Mouse (Mus musculus) liver, embryonic 12.5 days (tissue): ENCODE results near the gene Mtmr14. TPM values are rescaled to one million over a fixed set of nuclear protein-coding genes. Genes with fewer than 3 reads are reported as not detected.

Source experiments
- ATAC-seq: fragments of 200-750 bp; cut with Nextera tagmentation; 2 replicates; pipeline ENCODE4 v1.8.0; 2017; ENCODE audit warnings: moderate number of reproducible peaks, mild to moderate bottlenecking, moderate library complexity
- H3K27ac ChIP-seq: fragments of 300-500 bp; sonication (generic); 2 replicates; pipeline ENCODE4 v1.5.1; 2016; ENCODE audit warnings: mild to moderate bottlenecking
- H3K27me3 ChIP-seq: fragments of 300-500 bp; sonication (generic); replicated peaks from 2 replicates; pipeline ENCODE4 v1.6.1; 2016; ENCODE audit warnings: mild to moderate bottlenecking, moderate library complexity
- H3K36me3 ChIP-seq: fragments of 300-500 bp; sonication (generic); 2 replicates; pipeline ENCODE4 v1.6.1; 2016; ENCODE audit warnings: mild to moderate bottlenecking, moderate library complexity
- H3K4me1 ChIP-seq: fragments of 300-500 bp; sonication (generic); 2 replicates; pipeline ENCODE4 v1.6.1; 2016
- H3K4me2 ChIP-seq: fragments of 300-500 bp; sonication (generic); 2 replicates; pipeline ENCODE4 v1.6.1; 2016; ENCODE audit warnings: mild to moderate bottlenecking, moderate library complexity
- H3K4me3 ChIP-seq: fragments of 300-500 bp; sonication (generic); 2 replicates; pipeline ENCODE4 v1.5.1; 2016; ENCODE audit warnings: mild to moderate bottlenecking, moderate library complexity
- H3K9ac ChIP-seq: fragments of 300-500 bp; sonication (generic); 2 replicates; pipeline ENCODE4 v1.6.1; 2016; ENCODE audit warnings: mild to moderate bottlenecking, moderate library complexity
- H3K9me3 ChIP-seq: fragments of 300-500 bp; sonication (generic); replicated peaks from 2 replicates; pipeline ENCODE4 v1.6.1; 2016; ENCODE audit warnings: mild to moderate bottlenecking, moderate library complexity
- WGBS: fragments of 180-500 bp; shearing (Covaris S2); methylation state at CpG from one replicate; pipeline ENCODE4 v1.1.7; 2016; ENCODE audit not compliant: insufficient replicate concordance; 5-methylcytosine and 5-hydroxymethylcytosine counted together
- polyA plus RNA-seq: library from polyadenylated mRNA; unstranded; fragments of >200 nt; fragmentation: Nextera tagmentation; extraction: Ambion mirVana; gene quantifications from 2 replicates; pipeline ENCODE4 v1.2.1, GENCODE M21; 2016

Gene Mtmr14
- polyA plus RNA-seq, 1 experiment from 2014 or later: 24.8 TPM

DNA sequence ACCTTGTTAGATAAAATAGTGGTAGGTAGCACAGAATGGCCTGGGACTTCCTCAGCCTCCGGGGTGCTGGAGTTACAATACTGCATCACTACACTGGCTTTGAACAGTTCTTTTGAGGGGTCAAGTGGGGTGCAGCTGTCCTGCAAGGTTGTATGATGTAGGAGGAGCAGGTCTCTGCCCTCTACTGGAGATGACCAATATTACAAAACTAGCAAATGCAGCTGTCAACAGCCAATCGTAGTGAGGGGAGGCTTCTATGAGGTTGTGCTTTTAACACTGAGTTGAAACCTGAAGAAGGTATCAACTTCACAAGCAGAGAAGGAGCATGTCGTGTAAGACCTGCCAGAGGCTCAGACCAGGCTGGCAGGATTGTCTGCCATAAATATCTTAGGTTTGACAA is 64.6 kb downstream of the Mtmr14 start:
- no peaks in the 10 kb centered on the region for H3K36me3 ChIP-seq
- WGBS: 22% methylated on average over 3 of the region's 3 CpGs
- no peak overlapping the region for H3K9ac ChIP-seq

DNA sequence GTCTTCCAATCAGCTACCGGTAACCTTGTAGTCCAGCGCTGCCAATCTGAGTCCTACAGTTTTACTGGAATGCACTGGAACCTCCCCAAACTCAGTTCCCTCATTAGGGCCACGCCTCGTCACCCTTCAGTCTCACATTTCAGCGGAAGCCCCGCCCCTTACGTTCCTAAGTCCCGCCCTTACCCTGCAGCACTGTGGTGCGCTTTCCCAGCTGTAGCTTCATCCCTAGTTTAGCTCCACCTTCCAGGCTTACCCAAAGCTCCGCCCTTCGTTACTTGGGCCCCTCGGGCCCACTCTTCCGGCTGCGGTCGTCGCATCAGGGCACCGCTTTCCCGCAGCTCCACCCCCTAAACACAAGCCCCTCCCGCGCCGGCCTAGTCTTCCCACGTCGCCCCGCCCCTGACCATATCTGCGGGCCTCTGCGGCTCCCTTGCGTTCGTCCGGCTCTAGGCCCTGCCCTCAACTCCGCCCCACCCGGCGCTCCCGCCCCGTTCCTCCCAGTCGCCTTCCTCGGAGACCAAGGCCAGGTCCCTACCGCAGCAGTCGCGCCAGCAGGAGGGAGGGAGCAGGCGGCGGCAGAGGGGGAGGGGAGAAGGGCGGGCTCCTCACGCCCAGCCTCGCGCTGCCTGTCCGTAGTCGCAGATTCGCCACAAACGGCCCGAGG is 68.8 kb downstream of the Mtmr14 start:
- Histone ChIP-seq H3K4me1 (peaks cover 39% of the 10 kb centered on the region), H3K9me3 (no peaks in the 10 kb centered on the region), H3K27ac (peak overlapping the region; percentile 95), H3K27me3 (0 out of 2 replicates have a peak, but pooled peaks cover 3% of the 10 kb centered on the region), H3K9ac (peak overlapping the region; percentile 99), H3K36me3 (peaks cover 20% of the 10 kb centered on the region), H3K4me3 (peak overlapping the region; percentile 100), H3K4me2 (peak overlapping the region; percentile 92)
- WGBS: under 1% methylated on average over 50 of the region's 50 CpGs
- peak; percentile 96 for ATAC-seq

More for the DNA sequence above, 64.6 kb downstream of the Mtmr14 start:
- Histone ChIP-seq H3K4me1 (peaks cover 15% of the 10 kb centered on the region), H3K9me3 (no peaks in the 10 kb centered on the region), H3K4me2 (no peak overlapping the region), H3K4me3 (no peak overlapping the region), H3K27me3 (0 out of 2 replicates have a peak, but pooled peaks cover 3% of the 10 kb centered on the region), H3K27ac (no peak overlapping the region)
- ATAC-seq: no peak

DNA sequence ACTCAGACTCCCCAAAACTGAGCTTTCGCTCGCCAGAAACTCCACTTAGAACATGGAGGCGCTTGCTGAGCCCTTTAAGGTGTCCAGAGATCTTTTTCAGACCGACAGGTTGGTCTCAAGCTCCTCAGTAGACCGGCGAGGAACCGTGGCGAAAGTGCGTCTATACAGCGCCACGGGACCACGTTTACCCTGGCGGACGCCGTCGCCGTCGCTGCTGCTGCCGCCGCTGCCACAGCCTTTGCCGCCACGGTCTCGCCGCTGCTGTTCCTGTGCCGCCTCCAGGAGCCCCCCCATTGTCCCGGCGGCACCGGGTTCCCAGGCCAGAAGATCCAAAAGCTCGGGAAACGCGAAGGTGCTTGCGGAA is 69.3 kb downstream of the Mtmr14 start, which contains the start of gene Brpf1:
Gene Brpf1 (plus strand): TSS at position 152 of the 364 bp plus-strand sequence.
- peak; percentile 49 for ATAC-seq
- Histone ChIP-seq H3K9ac (peak within 1 kb of the TSS; percentile 99), H3K4me2 (peak within 1 kb of the TSS; percentile 92), H3K4me3 (peak within 1 kb of the TSS; percentile 100), H3K36me3 (peaks cover 25% of the 10 kb centered on the region), H3K27me3 (0 out of 2 replicates have a peak, but pooled peaks cover 3% of the 10 kb centered on the region), H3K4me1 (peaks cover 39% of the 10 kb centered on the region), H3K27ac (peak within 1 kb of the TSS; percentile 95), H3K9me3 (no peaks in the 10 kb centered on the region)
- WGBS: under 1% methylated on average over 32 of the region's 32 CpGs

DNA sequence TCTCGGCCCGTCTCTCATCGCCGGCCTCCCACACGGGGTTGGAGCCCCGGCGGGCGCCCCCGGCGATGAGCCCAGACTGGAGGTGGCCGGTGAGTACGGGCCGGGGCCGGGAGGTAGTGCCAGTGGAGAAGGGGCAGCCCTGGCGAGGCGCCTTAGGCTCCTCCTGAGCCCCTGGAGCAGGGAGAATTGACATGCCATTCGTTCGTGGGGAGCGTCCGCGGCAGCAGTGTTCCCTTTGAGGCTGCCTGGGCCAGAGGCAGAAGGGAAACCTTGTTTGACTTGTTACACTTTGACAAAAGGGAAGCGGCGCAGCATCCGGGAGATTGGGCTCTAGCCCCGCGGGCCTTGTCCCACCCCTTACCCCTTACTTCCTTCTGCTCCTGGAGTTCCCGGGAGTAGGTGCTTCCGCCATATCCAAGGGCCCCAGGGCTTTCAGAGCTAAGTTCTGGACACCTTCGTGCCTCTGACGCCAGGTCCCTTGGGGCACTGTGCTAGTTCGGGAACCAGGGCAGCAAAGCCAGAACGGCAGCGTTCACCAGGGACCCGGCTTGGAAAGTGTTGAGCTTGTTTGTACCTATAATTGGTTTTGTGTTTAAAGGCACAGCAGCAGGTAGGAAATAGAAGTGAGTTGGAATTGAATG is 70.0 kb downstream of the Mtmr14 start:
- Histone ChIP-seq H3K9me3 (no peaks in the 10 kb centered on the region), H3K4me3 (peak overlapping the region; percentile 100), H3K27me3 (0 out of 2 replicates have a peak, but pooled peaks cover 3% of the 10 kb centered on the region), H3K4me1 (peaks cover 34% of the 10 kb centered on the region), H3K27ac (peak overlapping the region; percentile 95), H3K36me3 (peaks cover 32% of the 10 kb centered on the region), H3K9ac (peak overlapping the region; percentile 99), H3K4me2 (peak overlapping the region; percentile 92)
- no peak for ATAC-seq
- WGBS: 2% methylated on average over 30 of the region's 34 CpGs

DNA sequence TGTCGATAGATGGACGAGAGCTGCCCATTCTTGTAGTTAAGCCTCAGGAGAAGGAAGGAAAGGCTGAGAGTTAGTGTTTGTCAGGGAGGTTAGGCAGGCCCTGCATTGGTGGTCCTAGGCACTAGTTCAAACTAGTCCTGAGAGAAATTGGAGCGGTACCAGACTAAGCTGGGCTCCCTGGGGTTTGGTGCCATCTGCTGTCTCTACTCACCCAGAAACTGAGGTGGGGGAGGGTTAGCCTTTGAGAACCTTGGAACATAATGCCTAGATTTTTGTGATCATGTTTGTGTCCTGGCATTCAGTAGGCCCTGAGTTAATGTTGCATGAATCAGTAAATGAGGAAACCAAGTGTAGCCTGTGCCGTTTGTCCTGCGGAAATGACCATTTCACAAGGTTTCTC is 70.5 kb downstream of the Mtmr14 start:
- 23% methylated on average over 5 of the region's 5 CpGs for WGBS
- H3K4me3 ChIP-seq: peak overlapping the region; percentile 100
- H3K36me3 ChIP-seq: peaks cover 37% of the 10 kb centered on the region
- ATAC-seq: no peak
- peak overlapping the region; percentile 95 for H3K27ac ChIP-seq
- peak overlapping the region; percentile 92 for H3K4me2 ChIP-seq
- peak overlapping the region; percentile 99 for H3K9ac ChIP-seq
- H3K4me1 ChIP-seq: peaks cover 32% of the 10 kb centered on the region
- H3K27me3 ChIP-seq: 0 out of 2 replicates have a peak, but pooled peaks cover 3% of the 10 kb centered on the region
- no peaks in the 10 kb centered on the region for H3K9me3 ChIP-seq

DNA sequence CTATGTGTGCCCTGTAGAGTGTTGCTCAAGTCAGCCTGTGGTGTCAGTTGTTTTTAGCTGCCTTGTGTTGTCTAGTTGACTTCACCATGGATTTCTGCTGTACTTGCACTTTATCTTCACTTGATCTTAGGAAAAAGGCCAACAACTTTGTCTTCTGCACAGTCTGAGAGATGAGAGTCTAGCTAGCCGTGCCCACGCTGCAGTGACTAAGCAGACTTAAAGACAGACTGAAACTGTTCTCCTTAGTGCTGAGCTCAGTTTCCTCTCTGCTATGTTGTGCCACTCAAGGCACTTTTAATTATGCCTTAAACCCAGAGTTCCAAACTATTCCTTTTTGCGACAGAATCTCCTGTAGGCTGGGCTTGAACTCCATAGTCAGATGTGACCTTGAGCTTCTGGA is 78.3 kb downstream of the Mtmr14 start:
- H3K9me3 ChIP-seq: no peaks in the 10 kb centered on the region
- no peaks in the 10 kb centered on the region for H3K27me3 ChIP-seq
- no peak overlapping the region for H3K9ac ChIP-seq
- ATAC-seq: no peak
- no peak overlapping the region for H3K4me2 ChIP-seq
- H3K36me3 ChIP-seq: peaks cover 100% of the 10 kb centered on the region
- H3K4me3 ChIP-seq: no peak overlapping the region
- 83% methylated on average over 3 of the region's 3 CpGs for WGBS
- no peaks in the 10 kb centered on the region for H3K4me1 ChIP-seq
- H3K27ac ChIP-seq: no peak overlapping the region

DNA sequence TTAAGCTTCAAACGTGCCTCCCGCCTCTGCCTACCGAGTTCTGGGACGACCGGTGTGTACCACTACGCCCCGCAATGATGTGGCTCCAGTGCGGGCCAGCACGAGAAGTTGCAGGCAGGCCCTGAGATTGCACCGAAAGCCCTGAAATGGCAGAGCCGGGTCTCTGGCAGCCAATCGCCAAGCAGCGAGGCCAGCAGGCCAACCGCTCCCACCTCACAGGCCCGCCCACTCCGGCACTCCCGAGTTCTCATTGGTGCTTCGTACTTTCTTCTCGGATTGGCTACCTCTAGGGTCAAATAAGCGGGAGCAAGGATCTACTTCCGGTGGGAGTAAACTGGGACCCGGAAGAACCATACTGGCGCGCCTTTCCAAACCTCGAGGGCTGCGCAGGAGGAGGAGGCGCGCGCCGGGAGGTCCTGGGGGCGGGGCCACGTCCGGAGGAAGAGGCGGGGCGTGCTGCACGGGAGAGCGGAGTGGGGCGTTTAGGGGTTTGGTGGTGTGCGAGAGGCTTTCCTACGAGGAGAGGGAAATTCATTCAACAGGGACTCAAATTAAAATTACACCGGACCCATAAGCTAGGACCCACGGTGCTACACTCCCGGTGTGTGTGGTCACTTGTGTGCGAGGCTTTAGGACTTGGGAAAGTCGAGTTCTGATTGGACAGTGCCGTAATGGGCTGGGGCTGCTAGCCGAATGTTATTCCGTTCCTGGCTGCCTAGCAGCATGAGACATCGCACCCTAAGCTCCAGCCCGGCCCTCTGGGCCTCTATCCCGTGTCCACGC is 89.1 kb downstream of the Mtmr14 start, which contains the start of gene Ogg1:
Gene Ogg1 (plus strand): TSS at position 440 of the 783 bp plus-strand sequence.
- under 1% methylated on average over 52 of the region's 52 CpGs for WGBS
- peak within 1 kb of the TSS; percentile 89 for H3K27ac ChIP-seq
- ATAC-seq: peak; percentile 98

DNA sequence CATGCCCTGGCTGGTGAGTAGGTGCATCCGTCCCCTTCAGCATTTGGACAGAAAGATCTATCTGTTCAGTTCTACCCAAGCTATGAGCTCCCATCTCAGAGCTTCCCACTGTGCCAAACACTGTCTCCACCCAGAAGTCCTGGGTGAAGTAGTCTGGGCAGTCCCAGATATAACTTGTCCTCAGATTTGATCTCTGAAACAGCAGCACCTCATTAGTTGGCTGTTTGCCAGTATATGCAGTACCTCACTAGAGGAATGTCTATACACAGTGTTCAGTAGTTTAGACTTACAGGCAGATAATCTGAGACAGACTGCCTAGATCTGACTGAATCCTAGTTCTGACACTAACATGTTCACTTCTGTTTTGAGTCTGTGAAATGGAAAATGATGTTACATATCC is 91.8 kb downstream of the Mtmr14 start:
- Histone ChIP-seq H3K27me3 (no peaks in the 10 kb centered on the region), H3K4me3 (no peak overlapping the region), H3K9me3 (no peaks in the 10 kb centered on the region), H3K9ac (no peak overlapping the region), H3K4me2 (no peak overlapping the region), H3K4me1 (peaks cover 40% of the 10 kb centered on the region), H3K36me3 (peaks cover 55% of the 10 kb centered on the region), H3K27ac (no peak overlapping the region)
- no peak for ATAC-seq
- 75% methylated on average over 1 of the region's 1 CpGs for WGBS

More for the DNA sequence above, 89.1 kb downstream of the Mtmr14 start, which contains the start of gene Ogg1:
- H3K4me1 ChIP-seq: peaks cover 40% of the 10 kb centered on the region
- H3K27me3 ChIP-seq: no peaks in the 10 kb centered on the region
- H3K9me3 ChIP-seq: no peaks in the 10 kb centered on the region
- peak within 1 kb of the TSS; percentile 74 for H3K9ac ChIP-seq
- peak within 1 kb of the TSS; percentile 95 for H3K4me2 ChIP-seq
- peaks cover 57% of the 10 kb centered on the region for H3K36me3 ChIP-seq
- peak within 1 kb of the TSS; percentile 71 for H3K4me3 ChIP-seq

DNA sequence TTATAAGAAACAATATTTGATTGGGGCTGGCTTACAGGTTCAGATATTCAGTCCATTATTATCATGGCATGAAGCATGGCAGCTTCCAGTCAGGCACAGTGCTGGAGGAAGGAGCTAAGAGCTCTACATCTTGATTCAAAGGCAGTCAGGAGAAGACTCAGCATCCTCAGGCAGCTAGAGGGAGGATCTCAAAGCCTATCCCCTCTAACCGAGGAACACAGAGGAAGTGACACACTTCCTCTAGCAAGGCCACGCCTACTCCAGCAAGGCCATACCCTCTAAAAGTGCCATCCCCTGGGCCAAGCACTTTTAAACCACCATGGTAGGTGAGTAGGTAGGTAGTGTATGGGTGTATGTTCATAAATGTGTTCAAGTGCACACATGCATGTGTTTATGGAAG is 92.9 kb downstream of the Mtmr14 start:
- Histone ChIP-seq H3K27ac (no peak overlapping the region), H3K4me1 (peaks cover 34% of the 10 kb centered on the region), H3K4me2 (no peak overlapping the region), H3K36me3 (peaks cover 55% of the 10 kb centered on the region), H3K27me3 (no peaks in the 10 kb centered on the region), H3K9ac (no peak overlapping the region), H3K9me3 (no peaks in the 10 kb centered on the region), H3K4me3 (no peak overlapping the region)
- WGBS: 19% methylated on average over 2 of the region's 2 CpGs
- ATAC-seq: no peak
